Mouse (Mus musculus) spleen, adult 10 weeks (tissue): ENCODE data around the gene Glycam1. TPM values are rescaled to one million over a fixed set of nuclear protein-coding genes. Genes with fewer than 3 reads are reported as not detected.

Experiments used
- polyA plus RNA-seq: library from polyadenylated mRNA; stranded (reverse); fragments of 350-450 nt; fragmentation: Illumina TruSeq; extraction: RNeasy Lipid Tissue Mini Kit (QIAGEN cat#74804); gene quantifications from one replicate; pipeline ENCODE4 v1.2.3, GENCODE M21; 2015; ENCODE audit warnings: low replicate concordance; ENCODE audit not compliant: insufficient read depth

Gene Glycam1
- not detected for polyA plus RNA-seq

DNA sequence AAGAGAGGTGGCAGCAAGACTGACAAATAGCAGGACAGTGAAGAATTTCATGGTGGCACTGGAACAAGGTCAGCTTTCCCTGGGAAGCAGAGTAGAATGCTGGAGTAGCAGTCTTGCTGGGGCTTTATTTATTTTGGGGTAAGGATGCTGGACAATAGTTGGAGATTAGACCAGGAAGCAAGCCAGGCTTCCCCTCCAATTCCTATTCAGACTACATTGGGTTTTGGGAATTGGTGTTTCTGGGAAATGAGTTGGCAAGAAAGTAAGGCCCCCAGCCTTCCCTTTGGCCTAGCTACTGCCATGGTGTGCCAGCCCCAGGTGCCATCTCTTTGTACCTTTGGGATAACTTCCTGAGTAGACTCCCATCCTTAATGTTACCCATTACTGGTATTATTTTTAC lies at the start of gene Glycam1:
Glycam1 (minus strand) TSS at position 101 of the 400 bp plus-strand sequence.

DNA sequence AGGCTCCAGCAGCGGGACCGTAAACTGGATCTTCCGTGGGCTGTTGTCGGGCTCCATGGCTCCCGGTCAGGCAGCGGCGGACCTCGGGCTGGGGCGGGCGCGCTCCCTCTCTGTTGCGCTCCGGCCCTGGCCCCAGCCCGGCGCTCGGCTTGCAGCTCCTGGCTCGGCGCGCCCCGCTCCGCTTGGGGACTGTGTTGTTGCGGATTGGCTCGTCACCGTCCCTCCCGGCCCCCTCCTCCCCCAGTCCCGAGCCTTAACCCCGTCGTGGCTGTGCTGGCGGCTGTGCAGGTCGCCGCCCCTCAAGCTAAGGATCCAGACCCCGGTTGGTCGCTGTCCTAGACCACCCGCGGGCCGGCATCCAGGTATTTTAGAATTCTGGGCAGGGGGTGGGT lies 27.1 kb downstream of the Glycam1 start, which contains the start of gene Ppp1r1a:
Ppp1r1a (minus strand) TSS at position 182 of the 392 bp plus-strand sequence.

Other genes with a start within 250 kb of the Glycam1 start
- 6.2 TPM for gene Zfp385a, start 225.0 kb downstream of the Glycam1 start, polyA plus RNA-seq
- gene Itga5, start 198.3 kb downstream of the Glycam1 start, polyA plus RNA-seq = 4.0 TPM
- not detected for gene Gtsf1, start 134.6 kb downstream of the Glycam1 start, polyA plus RNA-seq
- not detected for gene Gtsf2, start 116.6 kb downstream of the Glycam1 start, polyA plus RNA-seq
- gene Nckap1l, start 111.3 kb downstream of the Glycam1 start, polyA plus RNA-seq = 237 TPM
- 39.4 TPM for gene Pde1b, start 62.0 kb downstream of the Glycam1 start, polyA plus RNA-seq
- 0.43 TPM for gene Ppp1r1a, start 27.1 kb downstream of the Glycam1 start, polyA plus RNA-seq
- gene Mucl1, start 190.4 kb upstream of the Glycam1 start, polyA plus RNA-seq = not detected